Mouse (Mus musculus): ENCODE measurements around the gene 9530053A07Rik. TPM values are rescaled to one million over a fixed set of nuclear protein-coding genes. Genes with fewer than 3 reads are reported as not detected.
"Not testable (repeated sequence)": the region's sequence is repeated elsewhere in the genome, so short reads cannot be mapped to it uniquely, and the experiment has no call there.

The 9530053A07Rik gene
- polyA plus RNA-seq (2012; rRNA removed) = 0.01 TPM in 1 of 2 replicates, not detected in the other

DNA sequence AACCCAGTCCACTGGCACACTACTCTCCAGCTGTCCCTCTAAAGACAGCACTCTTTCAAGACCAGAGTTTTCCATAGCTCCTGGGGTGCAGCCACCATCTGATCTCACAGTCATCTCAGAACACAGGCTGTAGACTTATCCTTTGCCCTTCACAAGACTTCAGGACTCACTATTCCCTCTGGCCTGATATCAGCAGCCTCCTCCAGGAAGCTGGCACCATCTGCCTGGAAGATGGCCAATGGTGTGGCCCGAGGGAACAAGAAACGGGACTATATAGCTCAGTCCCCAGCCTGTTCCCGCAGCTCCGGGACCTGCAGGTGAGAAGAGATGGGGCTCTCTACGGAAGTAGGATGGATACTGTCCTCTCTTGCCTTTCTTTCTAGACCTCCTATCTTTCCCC lies at the start of gene 9530053A07Rik:
TSS of gene 9530053A07Rik (plus strand) at position 301 of the 400 bp plus-strand sequence.
- DNase-seq (ENCODE audit: low spot score) = no peak

DNA sequence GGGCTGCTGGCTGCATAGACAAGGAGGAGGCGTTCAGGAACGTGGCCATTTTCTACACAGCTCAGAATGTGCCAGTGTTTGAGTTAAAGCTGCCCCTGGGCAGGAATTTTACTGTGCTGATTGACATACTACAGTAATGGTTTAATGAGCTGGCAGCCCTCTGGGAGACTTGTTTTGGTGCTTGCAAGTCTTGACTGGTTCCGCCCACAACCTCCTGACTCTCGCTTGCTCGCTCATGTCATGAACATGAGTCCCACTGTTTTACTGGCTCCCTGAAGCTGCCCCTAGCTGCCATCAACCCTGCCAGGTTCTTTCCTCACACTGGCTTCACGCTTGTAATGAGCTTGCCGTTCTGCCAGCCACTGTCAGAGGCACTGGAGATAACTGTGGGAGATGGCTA lies 45.1 kb upstream of the 9530053A07Rik start:
- no peak for DNase-seq (ENCODE audit: low spot score)

DNA sequence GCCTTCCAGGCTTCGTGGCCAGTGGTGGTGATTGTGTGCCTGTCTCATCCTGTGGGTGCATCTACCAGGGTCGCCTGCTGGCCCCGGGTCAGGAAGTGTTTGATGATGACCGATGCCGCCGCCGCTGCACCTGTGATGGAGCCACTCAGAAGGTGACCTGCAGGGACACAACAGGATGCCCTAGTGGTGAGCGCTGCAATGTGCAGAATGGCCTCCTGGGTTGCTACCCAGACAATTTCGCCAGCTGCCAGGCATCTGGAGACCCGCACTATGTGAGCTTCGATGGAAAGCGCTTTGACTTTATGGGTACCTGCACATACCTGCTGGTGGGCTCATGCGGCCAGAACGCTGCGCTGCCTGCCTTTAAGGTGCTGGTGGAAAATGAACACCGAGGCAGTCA lies 43.0 kb upstream of the 9530053A07Rik start:
- no peak for DNase-seq (ENCODE audit: low spot score)

DNA sequence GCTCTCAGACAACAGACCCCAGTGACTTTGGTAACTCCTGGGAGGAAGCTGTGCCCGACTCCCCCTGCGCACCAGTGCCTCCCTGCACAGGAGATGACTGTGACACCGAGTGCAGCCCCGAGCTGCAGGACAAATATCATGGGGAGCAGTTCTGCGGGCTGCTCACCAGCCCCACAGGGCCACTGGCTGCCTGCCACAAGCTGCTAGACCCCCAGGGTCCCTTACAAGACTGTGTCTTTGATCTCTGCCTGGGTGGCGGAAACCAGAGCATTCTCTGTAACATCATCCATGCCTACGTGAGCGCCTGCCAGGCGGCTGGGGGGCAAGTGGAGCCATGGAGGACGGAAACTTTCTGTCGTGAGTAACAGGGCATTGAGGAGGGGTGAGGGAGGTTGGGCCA lies 35.7 kb upstream of the 9530053A07Rik start:
- DNase-seq (ENCODE audit: low spot score) = no peak

DNA sequence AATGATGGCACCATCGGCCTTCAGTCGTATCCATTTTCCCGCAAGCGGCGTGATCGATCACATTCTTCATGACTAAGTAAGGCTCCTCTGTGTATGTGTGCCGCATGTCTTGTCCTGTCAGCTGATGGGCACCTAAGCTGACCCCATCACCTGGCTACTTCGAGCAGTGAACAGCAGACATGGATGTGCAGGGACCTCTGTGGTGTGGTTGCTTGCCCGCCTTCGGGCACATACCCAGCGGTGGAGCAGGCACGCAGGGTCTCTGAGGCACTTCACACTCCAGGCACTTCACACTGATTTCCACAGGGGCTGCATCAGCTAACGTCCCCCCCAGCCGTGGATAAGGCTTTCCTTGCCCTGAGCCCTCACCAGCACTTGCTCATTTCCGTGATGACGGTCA lies 30.2 kb upstream of the 9530053A07Rik start:
- DNase-seq (ENCODE audit: low spot score) = no peak

DNA sequence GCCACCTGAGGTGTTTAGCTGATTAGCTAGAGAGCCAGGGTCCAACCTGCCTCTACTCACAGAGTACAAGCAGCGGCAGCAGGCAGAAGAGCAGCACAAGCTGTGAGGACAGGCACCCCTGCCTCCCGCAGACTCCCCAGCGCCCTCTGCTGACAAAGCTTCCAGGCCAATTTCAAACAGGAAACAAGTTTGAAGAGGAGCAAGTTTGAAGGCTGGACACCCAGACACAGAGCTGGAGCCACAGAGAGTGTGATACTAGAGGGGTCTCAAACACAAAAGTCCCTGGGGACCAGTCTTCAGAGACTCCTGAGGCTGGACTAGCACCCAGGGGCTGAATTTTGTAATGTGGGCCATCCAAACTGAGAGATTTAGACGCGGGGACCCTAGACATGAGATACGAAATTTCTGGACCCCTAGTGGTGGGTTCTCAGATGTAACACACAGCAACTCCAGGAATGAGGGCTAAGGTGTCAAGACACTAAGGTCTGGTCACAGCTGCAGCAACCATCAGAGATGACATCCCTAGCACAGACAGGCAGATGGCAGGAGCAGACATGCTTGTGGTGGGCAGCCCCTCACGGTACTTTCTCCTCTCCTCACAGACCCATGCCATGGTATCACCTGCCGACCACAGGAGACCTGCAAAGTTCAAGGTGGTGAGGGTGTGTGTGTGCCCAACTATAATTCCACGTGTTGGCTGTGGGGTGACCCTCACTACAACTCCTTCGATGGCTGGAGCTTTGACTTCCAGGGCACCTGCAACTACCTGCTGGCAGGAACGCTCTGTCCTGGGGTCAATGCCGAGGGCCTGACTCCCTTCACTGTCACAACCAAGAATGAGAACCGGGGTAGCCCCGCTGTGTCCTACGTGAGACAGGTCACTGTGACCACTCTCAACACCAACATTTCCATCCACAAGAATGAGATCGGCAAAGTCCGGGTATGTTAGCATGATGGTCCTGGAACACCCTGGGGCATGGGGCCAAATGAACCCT lies 28.4 kb upstream of the 9530053A07Rik start:
- DNase-seq (ENCODE audit: low spot score) = no peak

DNA sequence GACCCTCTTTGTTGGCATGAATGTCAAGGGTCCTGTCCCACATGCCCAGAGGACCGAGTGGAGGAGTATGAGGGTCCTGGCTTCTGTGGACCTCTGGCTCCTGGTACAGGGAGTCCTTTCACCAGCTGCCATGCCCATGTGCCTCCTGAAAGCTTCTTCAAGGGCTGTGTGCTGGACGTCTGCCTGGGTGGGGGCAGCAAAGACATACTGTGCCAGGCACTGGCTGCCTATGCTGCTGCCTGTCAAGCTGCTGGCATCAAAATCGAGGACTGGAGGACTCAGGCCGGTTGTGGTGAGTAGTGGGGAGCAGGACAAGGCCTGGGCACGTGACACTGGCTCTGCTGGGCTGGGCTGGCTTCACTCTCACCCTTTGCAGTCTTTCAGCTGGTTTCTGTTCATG lies 26.3 kb upstream of the 9530053A07Rik start:
- DNase-seq (ENCODE audit: low spot score) = not testable (repeated sequence)

DNA sequence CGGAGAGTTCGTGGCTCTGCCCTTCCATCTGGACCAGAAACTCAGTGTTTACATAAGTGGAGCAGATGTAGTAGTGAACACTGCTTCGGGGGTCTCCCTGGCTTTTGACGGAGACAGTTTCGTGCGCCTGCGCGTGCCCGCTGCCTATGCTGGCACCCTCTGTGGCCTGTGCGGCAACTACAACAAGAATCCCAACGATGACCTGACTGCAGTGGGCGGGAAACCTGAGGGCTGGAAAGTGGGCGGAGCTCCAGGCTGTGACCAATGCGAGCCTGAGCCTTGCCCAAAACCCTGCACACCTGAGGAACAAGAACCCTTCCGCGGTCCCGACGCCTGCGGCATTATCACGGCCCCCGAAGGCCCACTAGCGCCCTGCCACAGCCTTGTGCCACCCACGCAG lies 24.6 kb upstream of the 9530053A07Rik start:
- no peak for DNase-seq (ENCODE audit: low spot score)

DNA sequence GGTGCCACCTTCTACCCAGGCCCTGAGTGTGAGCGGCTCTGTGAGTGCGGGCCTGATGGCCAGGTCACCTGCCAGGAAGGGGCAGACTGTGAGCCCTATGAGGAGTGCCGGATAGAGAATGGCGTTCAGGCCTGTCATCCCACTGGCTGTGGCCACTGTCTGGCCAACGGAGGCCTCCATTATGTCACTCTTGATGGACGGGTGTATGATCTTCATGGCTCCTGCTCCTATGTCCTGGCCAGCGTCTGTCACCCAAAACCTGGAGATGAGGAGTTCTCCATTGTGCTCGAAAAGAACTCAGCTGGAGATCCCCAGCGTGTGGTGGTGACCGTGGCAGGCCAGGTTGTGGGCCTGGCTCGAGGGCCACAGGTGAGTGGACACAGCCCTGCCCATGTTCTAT lies 23.0 kb upstream of the 9530053A07Rik start:
- DNase-seq (ENCODE audit: low spot score) = no peak

DNA sequence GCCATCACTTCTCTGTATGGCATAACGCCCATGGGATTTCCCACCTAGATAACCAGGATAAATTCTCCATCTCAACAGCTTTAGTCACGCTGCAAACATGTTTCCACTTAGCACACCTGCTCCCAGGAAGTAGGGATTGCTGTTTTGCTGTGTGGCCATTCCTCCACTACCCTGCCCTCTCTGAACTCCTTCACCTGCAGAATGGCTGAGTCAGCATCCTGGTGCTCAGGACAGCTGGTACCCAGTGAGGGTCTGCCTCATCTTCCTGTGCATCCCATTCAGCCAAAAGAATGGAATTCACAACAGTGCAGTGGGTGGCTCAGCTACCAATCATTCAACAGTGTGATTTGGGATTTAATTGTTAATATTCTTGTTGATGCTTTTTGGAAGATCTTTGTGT lies 14.6 kb upstream of the 9530053A07Rik start:
- no peak for DNase-seq (ENCODE audit: low spot score)

DNA sequence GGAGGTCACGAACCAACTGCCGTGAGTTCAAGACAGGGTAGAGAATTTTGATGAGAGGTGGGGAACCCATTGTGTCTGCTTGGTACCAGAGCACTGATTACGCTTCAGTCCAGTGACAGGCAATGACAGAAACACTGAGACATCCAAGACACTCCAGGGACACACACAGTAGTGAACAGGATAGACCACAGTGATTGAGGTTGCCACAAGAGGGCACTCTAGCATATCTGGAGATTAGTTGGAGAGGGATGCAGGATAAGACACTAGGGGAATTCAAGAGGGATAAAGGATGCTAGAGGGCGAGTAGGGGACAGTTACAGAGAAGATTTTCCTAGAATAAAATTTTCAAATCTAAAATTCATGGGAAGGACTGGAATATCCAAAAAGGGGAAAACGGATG lies 8.3 kb downstream of the 9530053A07Rik start:
- DNase-seq (ENCODE audit: low spot score) = no peak

DNA sequence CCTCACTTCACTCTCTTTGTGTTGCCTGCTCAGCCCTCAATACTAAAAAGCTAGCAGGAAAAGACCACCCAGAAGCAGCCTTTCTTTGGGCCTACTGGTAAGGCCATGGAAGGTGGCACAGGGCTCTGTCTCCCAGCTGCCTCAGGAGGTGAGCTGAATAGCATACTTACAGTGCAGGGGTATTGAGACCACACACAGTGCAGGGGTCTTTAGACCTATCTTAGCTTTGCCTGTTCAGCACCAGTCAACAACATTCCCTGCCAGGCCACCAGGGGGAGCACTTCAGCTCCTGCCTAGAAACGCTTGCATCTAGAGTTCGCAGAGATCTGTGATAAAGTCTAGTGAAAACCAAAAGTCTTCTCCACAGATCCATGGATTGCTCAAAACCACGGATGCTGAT lies 19.0 kb downstream of the 9530053A07Rik start:
- peak; percentile 59 for DNase-seq (ENCODE audit: low spot score)

DNA sequence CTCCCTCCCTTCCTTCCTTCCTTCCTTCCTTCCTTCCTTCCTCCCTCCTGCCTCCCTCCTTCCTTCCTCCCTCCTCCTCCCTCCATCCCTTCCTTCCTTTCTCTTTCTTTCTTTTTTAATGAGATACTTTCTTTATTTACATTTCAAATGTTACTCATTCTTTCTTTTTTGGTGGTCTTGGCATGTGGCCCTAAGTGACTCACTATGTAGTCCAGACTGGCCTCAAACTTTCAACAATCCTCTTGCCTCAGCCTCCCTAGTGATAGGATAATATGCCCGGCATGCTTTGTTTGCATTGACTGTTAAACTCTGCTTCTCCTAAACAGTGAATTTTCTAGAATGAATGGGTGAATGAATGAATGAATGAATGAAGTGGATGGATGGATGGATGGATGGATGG lies 20.6 kb downstream of the 9530053A07Rik start:
- no peak for DNase-seq (ENCODE audit: low spot score)

DNA sequence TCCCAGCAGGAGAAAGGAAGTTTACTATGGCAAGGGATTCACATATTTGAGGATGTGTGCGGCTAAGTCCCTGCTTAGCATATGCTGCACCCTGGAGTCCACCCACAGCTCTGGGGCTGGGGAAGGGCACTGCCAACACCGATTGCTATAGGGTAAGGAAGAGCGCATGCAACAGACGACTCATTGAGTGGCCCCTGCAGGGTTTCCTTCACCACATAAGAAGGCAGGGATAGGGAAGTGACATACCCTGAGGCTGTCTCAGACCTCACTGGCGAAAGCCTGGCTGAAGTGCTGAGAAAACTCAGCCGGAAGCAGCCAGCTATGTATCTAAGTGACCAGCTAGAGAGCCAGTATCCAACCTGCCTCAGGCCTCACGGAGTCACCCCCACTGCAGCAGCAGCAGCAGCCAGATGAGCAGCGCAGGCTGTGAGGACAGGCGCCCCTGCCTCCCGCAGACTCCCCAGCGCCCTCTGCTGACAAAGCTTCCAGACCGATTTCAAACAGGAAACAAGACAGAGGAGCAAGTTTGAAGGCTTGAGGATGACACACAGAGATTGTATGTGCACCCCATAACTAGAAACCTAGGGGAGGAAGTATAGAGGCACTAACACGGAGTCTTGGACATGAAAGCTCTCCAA lies 22.4 kb downstream of the 9530053A07Rik start:
- no peak for DNase-seq (ENCODE audit: low spot score)

DNA sequence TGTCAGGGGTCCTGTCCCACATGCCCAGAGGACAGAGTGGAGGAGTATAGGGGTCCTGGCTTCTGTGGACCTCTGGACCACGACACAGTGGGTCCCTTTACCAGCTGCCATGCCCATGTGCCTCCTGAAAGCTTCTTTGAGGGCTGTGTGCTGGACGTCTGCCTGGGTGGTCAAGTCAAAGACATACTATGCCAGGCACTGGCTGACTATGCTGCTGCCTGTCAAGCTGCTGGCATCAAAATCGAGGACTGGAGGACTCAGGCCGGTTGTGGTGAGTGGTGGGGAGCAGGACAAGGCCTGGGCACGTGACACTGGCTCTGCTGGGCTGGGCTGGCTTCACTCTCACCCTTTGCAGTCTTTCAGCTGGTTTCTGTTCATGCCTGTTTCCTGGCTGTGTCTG lies 24.3 kb downstream of the 9530053A07Rik start:
- not testable (repeated sequence) for DNase-seq (ENCODE audit: low spot score)

DNA sequence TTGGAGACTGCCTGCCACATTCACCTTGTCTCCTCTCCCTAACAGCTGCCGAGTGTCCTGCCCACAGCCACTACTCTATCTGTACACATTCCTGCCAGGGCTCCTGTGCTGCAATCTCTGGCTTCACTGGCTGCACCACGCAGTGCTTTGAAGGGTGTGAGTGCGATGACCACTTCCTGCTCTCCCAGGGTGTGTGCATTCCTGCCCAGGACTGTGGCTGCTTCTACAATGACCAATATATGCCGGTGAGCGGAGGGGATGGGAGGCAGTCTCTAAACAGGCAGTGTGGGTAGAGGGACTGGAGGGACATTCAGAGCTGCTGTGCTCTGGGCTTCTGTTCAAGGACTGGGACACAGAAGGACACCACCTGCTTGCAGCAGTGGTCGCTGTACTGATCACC lies 30.0 kb downstream of the 9530053A07Rik start:
- DNase-seq (ENCODE audit: low spot score) = no peak

DNA sequence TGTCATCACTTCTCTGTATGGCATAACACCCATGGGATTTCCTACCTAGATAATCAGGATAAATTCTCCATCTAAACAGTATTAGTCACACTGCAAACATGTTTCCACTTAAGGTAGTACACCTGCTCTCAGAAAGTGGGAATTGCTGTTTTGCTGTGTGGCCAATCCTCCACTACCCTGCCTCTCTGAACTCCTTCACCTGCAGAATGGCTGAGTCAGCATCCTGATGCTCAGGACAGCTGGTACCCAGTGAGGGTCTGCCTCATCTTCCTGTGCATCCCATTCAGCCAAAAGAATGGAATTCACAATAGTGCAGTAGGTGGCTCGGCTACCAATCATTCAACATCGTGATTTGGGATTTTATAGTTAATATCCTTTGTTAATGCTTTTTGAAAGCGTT lies 30.6 kb downstream of the 9530053A07Rik start:
- DNase-seq (ENCODE audit: low spot score) = no peak

DNA sequence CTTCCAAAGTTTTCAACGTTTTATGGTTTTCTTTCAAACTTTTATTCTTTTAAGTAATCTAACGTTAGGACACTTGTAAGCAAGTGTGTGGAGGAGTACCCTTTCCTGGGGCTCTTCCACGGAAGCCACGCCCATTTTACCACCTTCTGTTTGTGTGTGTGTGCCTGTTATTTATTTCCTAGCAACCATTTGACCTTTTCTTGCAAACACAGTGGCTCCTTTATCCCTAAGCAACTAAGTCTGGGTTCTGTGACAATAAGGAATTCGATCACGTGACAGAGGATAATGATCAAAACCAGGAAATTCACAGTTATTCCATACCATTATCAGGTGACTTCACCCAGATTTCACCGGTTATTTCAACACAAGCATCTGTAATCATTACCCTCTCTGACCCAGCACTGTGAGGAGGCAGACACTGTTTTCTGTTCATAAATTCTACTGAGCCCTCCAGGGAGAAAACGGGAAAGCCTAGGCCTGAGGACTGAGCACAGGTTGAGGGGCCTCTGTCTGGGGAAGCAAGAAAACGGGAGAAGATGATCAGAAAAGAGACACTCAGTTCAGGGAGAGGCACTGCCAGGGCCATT lies 32.0 kb downstream of the 9530053A07Rik start:
- DNase-seq (ENCODE audit: low spot score) = no peak

DNA sequence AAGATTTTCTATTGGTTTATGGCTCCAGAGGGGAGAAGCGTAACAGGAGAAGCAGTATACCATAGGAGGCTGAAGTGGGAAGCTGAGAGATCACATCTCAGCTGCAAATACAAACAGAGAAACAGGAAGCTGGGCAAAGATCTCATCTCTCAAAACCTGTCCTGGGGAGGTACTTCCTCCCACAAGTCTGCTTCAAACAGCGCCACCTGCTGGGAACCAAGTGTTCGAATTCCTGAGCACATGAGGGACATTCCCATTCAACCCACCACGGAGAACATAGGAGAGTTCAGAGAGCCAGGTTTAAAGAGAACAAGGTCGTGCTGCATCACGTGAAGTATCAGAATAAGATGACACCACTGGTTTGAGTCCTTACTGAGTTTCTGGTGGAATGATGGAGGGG lies 36.1 kb downstream of the 9530053A07Rik start:
- no peak for DNase-seq (ENCODE audit: low spot score)

DNA sequence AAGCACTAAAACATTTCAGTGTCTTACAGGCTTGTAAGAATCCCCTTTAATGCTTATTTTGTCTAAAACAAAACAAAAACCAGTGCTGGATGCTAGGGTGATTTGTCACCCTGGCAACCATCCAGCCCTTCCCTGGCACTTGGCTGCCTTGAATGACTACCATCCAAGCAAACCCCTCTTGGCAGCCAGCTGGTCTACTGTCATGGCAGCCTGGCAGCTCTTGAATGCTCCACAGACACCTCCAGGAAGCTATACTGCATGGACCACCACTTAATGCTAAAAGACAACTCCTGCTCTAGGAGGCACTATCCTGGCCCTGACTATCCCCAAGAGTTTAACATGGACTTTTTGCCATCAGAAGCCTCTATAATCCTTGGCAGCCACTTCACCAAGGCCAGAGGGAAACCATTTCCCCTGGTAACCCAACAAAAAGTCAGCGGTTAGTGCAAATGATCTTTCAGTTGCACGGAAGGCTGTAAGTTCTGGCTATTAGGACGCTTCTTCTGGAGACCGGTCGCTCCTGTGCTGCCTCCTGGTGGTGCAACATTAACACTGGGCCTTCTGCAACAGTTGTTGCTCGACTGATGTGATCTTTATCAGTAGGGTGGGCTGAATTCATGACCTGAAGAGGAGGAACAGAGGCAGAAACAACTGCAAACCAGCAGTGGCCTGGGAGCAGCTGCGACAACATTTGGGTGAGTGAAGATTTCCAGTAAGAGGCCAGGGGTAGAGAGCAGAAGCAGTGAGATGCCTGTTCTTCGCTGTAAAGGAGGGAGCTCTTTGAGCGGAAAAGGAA lies 39.3 kb downstream of the 9530053A07Rik start:
- peak; percentile 29 for DNase-seq (ENCODE audit: low spot score)

DNA sequence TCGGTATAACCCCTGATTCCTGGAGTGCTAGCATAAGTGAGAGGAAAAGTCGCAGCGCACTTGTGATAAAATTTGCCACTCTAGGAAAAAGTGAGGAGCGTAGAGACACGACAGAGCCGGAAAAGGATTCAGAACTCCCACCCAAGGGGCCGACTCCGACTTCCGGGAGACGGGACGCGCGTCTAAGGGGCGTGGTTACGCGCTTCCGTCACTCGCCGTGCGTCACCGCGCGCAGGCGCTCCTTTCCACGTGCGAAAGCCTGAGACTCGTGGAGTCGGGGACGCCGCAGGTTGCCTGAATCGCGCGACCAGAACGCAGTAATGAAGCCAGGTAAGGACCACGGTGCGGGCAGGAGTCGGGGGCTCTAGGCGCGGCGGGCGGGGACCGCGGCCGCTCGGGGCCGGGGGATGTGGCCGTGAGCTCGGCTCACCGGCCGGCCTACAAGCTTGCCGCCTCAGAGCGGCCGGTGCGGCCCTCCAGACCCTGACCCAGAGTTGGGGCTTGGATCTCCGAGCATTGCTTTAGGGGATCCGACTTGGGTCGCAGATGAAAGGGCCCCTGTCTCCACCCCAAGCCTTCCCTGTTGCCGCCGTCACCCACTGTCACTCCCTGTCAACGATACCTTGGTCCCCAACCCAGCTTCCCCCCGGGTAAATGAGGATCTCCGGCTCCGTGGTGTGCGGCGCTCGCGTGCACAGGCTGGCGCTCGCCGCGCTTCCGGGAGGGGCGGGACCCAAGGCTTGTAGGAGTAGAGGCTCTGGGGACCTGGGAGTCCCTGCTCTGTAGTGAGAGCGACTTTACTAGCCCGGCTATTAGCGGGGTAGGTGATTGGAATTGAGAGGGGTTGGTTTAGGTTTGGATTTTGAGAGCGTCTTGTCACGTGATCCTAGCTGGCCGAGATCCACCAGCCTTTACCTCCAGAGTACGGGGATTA lies 40.5 kb downstream of the 9530053A07Rik start, which contains the start of gene Fbl:
TSS of gene Fbl (plus strand) at position 222 of the 934 bp plus-strand sequence.
- DNase-seq (ENCODE audit: low spot score) = peak; percentile 74
